Mouse (Mus musculus): ENCODE measurements around the gene Ankrd33b.

The Ankrd33b gene

DNA sequence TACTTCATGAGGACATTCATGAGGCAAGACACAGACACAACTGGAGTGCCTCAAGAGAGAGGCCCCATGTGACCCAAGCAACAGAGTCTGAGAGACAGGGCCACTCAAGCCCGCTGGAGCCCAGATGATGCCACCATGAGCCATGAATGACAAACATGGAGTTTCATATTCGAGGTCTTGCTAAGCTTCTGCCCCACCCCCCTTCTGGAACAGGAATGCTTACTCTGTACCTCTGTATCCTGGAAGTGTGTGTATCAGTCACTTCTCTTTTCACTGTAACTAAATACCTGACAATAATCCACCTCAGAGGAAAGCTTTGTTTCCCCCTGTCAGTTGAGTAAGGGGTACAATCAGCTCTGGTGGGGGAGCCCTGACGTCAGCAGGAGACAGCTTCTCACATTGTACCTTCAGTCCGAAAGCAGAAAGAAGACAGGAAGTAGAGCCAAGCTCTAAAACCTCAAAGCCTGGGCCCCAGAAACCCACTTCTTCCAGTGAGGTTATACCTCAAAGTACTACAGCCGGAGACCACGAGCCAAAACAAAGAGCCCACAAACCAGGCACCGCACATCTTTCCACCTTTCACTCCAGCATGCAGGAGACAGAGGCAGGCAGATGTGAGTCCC is 34.9 kb downstream of the Ankrd33b start:
- TF ChIP-seq NANOG (IDR thresholded peaks at IDR 0.05; ENCODE audit: borderline replicate concordance, low read length): no peak
- Histone ChIP-seq H3K4me3 (replicated peaks; ENCODE audit: low read length) (no peak overlapping the region), H3K36me3 (ENCODE audit: insufficient read depth, low read length) (no peaks in the 10 kb centered on the region), H3K27me3 (ENCODE audit: insufficient read depth, low read length) (no peaks in the 10 kb centered on the region), H3K9me3 (ENCODE audit: low read length) (no peaks in the 10 kb centered on the region), H3K4me1 (replicated peaks; ENCODE audit: low read depth, low read length) (peaks cover 17% of the 10 kb centered on the region)

DNA sequence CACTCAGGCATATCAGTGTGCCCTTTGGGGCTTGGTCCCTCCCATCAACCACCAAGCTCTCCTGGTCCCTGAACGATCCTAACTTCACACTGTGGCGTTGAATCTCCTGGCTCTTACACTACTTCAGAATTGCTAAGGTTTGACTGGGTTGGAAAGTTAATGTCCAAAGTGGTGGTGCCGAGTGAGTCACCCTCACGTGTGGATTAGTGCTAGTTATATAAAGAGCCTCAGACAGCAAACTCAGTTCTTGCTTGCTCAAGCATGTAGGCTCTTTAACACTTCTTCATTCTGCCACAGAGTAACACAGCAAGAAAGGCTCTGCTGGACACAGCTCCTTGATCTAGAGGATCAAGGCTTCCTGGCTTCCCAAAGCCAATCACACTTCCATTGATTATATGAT is 35.8 kb downstream of the Ankrd33b start:
- TF ChIP-seq POU5F1 (IDR thresholded peaks at IDR 0.05; ENCODE audit: borderline replicate concordance, low read length): no peak
- no peak for TF ChIP-seq CTCF (conservative IDR thresholded peaks at IDR 0.05; ENCODE audit: low read length)
- TF ChIP-seq NANOG (IDR thresholded peaks at IDR 0.05; ENCODE audit: borderline replicate concordance, low read length): no peak
- Histone ChIP-seq H3K27me3 (ENCODE audit: insufficient read depth, low read length) (no peaks in the 10 kb centered on the region), H3K4me3 (replicated peaks; ENCODE audit: low read length) (no peak overlapping the region), H3K9me3 (ENCODE audit: low read length) (no peaks in the 10 kb centered on the region), H3K4me1 (replicated peaks; ENCODE audit: low read depth, low read length) (peaks cover 9% of the 10 kb centered on the region), H3K36me3 (ENCODE audit: insufficient read depth, low read length) (no peaks in the 10 kb centered on the region)

- peaks cover 17% of the 10 kb centered on the region for H3K4me1 ChIP-seq (replicated peaks; ENCODE audit: low read depth, low read length)
- TF ChIP-seq NANOG (IDR thresholded peaks at IDR 0.05; ENCODE audit: borderline replicate concordance, low read length) (no peak), CTCF (conservative IDR thresholded peaks at IDR 0.05; ENCODE audit: low read length) (no peak), POU5F1 (IDR thresholded peaks at IDR 0.05; ENCODE audit: borderline replicate concordance, low read length) (no peak)
- no peaks in the 10 kb centered on the region for H3K36me3 ChIP-seq (ENCODE audit: insufficient read depth, low read length)
- H3K9me3 ChIP-seq (ENCODE audit: low read length): no peaks in the 10 kb centered on the region
- H3K27me3 ChIP-seq (ENCODE audit: insufficient read depth, low read length): no peaks in the 10 kb centered on the region
- H3K4me3 ChIP-seq (replicated peaks; ENCODE audit: low read length): no peak overlapping the region
Measured at GRCm38 (mm10) chr15:31328082-31328614, 39.4 kb downstream of the Ankrd33b start.

GRCm38 (mm10) chr15:31325660-31326354 is 41.7 kb downstream of the Ankrd33b start:
- no peak overlapping the region for H3K4me3 ChIP-seq (replicated peaks; ENCODE audit: low read length)
- TF ChIP-seq NANOG (IDR thresholded peaks at IDR 0.05; ENCODE audit: borderline replicate concordance, low read length) (no peak), POU5F1 (IDR thresholded peaks at IDR 0.05; ENCODE audit: borderline replicate concordance, low read length) (no peak)
- no peaks in the 10 kb centered on the region for H3K9me3 ChIP-seq (ENCODE audit: low read length)
- H3K27me3 ChIP-seq (ENCODE audit: insufficient read depth, low read length): no peaks in the 10 kb centered on the region
- H3K36me3 ChIP-seq (ENCODE audit: insufficient read depth, low read length): no peaks in the 10 kb centered on the region
- peaks cover 14% of the 10 kb centered on the region for H3K4me1 ChIP-seq (replicated peaks; ENCODE audit: low read depth, low read length)

- Histone ChIP-seq H3K36me3 (ENCODE audit: insufficient read depth, low read length) (no peaks in the 10 kb centered on the region), H3K4me1 (replicated peaks; ENCODE audit: low read depth, low read length) (peaks cover 14% of the 10 kb centered on the region), H3K4me3 (replicated peaks; ENCODE audit: low read length) (no peak overlapping the region; the same call in 1 of the 2 replicates), H3K9me3 (ENCODE audit: low read length) (no peaks in the 10 kb centered on the region), H3K27me3 (ENCODE audit: insufficient read depth, low read length) (no peaks in the 10 kb centered on the region)
- TF ChIP-seq POU5F1 (IDR thresholded peaks at IDR 0.05; ENCODE audit: borderline replicate concordance, low read length) (no peak), NANOG (IDR thresholded peaks at IDR 0.05; ENCODE audit: borderline replicate concordance, low read length) (no peak), CTCF (conservative IDR thresholded peaks at IDR 0.05; ENCODE audit: low read length) (no peak)
Measured at GRCm38 (mm10) chr15:31324551-31324950, 43.0 kb downstream of the Ankrd33b start.

DNA sequence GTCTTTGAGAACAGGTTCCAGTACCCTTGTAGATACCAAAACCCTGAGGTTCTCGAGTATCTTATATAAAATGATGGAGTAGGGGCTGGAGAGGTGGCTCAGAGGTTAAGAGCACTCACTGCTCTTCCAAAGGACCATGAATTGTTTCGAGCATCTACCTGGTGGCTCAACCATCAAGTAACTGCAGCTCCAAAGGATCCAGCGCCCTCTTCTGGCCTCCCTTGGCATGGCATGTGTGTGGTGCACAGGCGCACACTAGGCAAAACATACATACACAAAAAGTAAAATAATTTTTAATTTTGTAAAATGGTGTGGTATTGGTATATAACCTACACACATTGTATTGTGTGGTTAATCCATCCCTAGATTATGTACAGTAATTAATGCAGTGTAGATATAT is 43.8 kb downstream of the Ankrd33b start:
- TF ChIP-seq POU5F1 (IDR thresholded peaks at IDR 0.05; ENCODE audit: borderline replicate concordance, low read length): no peak
- peak; percentile 65 for TF ChIP-seq CTCF (conservative IDR thresholded peaks at IDR 0.05; ENCODE audit: low read length)
- H3K36me3 ChIP-seq (ENCODE audit: insufficient read depth, low read length): no peaks in the 10 kb centered on the region
- H3K9me3 ChIP-seq (ENCODE audit: low read length): no peaks in the 10 kb centered on the region
- H3K4me1 ChIP-seq (replicated peaks; ENCODE audit: low read depth, low read length): peaks cover 22% of the 10 kb centered on the region
- H3K27me3 ChIP-seq (ENCODE audit: insufficient read depth, low read length): no peaks in the 10 kb centered on the region
- H3K4me3 ChIP-seq (replicated peaks; ENCODE audit: low read length): no peak overlapping the region

DNA sequence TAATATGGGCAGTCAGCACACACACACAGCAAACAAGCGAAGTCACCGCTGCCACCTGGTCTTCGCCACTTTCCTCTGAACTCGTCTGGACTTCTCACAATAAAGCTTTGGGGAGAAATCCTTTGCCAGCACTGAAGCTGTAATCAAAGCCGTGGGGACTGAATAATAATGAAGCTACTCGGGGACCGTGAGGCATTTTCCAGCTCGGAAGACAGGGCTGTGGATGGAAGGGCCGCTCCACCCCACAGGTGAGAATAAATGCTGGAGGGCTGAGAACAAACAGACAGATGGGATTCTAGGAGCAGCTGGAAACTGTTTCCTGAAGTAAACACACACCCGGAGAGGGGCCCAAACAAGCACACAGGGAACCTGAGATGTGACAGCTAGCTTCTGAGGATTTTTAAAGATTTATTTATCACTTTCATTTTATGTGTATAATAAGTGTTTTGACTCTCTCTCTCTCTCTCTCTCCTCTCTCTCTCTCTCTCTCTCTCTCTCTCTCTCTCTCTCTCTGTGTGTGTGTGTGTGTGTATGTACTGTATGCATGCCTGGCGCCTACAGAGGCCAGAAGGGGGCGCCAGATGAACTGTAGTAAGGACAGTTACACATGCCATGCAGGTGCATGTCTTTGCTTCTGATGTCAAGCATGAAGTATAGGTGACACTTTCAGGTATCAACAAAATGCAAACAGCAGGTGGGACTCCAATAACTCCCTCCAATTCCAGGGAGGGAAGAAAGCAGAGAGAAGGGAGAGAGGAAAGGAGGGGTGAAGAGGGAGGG is 46.7 kb downstream of the Ankrd33b start:
- H3K27me3 ChIP-seq (ENCODE audit: insufficient read depth, low read length): no peaks in the 10 kb centered on the region

GRCm38 (mm10) chr15:31319046-31319445 is 48.5 kb downstream of the Ankrd33b start:
- Histone ChIP-seq H3K4me1 (replicated peaks; ENCODE audit: low read depth, low read length) (peaks cover 24% of the 10 kb centered on the region), H3K27me3 (ENCODE audit: insufficient read depth, low read length) (no peaks in the 10 kb centered on the region), H3K4me3 (replicated peaks; ENCODE audit: low read length) (0 out of 2 replicates have a peak overlapping the region, but pooled peaks have one; percentile 10), H3K36me3 (ENCODE audit: insufficient read depth, low read length) (no peaks in the 10 kb centered on the region), H3K9me3 (ENCODE audit: low read length) (peaks cover 5% of the 10 kb centered on the region)
- TF ChIP-seq NANOG (IDR thresholded peaks at IDR 0.05; ENCODE audit: borderline replicate concordance, low read length) (no peak), CTCF (conservative IDR thresholded peaks at IDR 0.05; ENCODE audit: low read length) (no peak), POU5F1 (IDR thresholded peaks at IDR 0.05; ENCODE audit: borderline replicate concordance, low read length) (no peak)

More for the DNA sequence above, 46.7 kb downstream of the Ankrd33b start:
- Histone ChIP-seq H3K9me3 (ENCODE audit: low read length) (peaks cover 5% of the 10 kb centered on the region), H3K36me3 (ENCODE audit: insufficient read depth, low read length) (no peaks in the 10 kb centered on the region), H3K4me3 (replicated peaks; ENCODE audit: low read length) (no peak overlapping the region), H3K4me1 (replicated peaks; ENCODE audit: low read depth, low read length) (peaks cover 35% of the 10 kb centered on the region)
- TF ChIP-seq POU5F1 (IDR thresholded peaks at IDR 0.05; ENCODE audit: borderline replicate concordance, low read length) (no peak), CTCF (conservative IDR thresholded peaks at IDR 0.05; ENCODE audit: low read length) (0 out of 2 replicates have a peak, but pooled peaks have one; percentile 7)
